Mouse (Mus musculus): Measurements from ENCODE around the gene S100a10.
"Not testable (repeated sequence)": the region's sequence is repeated elsewhere in the genome, so short reads cannot be mapped to it uniquely, and the experiment has no call there.

The S100a10 gene

DNA sequence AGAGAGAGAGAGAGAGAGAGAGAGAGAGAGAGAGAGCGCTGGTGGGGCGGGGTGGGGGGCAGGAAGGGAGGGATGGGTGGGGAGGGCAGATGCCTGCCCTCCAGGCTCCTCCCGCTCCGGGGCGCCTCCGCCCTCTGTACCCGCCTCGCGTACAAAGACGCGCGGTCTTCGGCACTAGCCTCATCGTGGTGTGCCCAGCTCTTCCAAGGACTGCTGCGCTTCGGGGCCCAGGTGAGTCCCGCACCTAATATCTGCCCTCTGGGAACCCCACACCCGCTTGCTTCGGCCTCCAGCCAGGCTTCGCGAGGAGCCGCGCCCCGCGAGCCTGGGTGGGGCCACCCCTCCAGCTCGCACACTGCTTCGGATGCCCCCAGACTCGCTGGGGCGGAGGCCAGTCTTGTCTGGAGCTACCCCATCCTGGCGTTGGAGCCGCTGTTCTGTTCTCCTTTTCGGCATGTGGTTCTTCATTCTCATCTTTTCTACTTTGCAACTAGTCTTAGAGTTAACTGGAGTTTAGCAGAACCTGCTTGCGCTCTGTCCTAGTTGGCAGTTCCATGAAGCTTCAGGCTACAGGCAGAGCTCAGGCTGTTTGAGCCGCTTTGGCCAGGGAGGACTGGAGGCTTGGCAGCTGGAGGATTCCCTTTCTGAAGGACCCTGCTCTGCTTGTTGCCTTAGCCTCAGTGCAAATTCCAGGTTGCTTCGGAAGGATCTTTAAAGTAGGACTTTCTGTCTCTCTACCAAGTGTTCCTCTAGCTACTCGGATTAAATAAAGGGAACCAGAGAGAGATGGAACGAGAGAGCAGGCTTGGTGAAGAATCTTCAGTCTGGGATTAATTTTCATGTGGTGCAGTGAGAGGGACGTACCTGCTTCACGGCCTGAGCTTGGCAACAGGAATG is at the start of gene S100a10:
TSS of gene S100a10 (plus strand) at position 100 of the 897 bp plus-strand sequence.
- peak; percentile 48 for DNase-seq (ENCODE audit: low read depth, low spot score)

DNA sequence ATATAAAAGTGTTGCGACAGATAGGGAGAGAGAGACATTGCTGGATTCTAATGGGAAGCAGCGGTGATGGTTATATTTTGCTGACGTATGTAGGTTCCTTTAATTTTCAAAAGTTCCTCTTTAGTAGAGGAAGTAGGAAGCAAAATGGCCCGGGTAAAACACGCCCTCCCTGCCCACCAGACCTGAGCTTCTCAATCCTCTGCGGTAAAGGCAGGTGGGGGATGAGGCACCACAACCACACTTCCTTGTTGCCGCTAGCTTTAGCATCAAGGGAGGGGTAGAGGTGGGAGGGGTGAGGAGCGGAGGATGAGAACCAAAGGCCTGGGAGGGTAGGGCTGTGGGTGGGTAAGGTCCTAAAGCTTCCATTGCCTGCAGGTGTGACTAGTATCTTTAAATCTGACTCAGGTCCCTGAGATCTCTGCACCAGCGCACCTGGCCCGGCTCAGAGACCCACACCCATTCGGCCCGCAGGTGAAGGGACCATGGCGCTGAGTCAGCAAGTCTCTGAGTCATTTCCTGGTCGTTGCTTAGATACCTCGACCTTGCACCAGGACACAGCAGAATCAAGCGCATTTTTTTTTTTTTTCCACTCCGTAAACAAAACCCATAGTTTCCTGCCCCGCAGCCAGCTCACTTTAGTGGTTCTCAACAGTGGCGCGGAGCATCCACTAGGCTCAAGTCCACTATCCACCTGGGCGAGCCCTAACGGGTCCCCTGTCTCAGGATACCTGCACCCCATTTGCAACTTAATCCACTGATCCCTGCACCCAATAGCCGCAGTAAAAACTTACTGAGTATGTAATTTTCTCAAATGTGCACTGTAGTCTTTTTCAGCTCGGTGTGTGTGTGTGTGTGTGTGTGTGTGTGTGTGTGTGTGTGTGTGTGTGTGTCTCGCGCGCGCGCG is 48.7 kb upstream of the S100a10 start:
- no peak for DNase-seq (ENCODE audit: low read depth, low spot score)

DNA sequence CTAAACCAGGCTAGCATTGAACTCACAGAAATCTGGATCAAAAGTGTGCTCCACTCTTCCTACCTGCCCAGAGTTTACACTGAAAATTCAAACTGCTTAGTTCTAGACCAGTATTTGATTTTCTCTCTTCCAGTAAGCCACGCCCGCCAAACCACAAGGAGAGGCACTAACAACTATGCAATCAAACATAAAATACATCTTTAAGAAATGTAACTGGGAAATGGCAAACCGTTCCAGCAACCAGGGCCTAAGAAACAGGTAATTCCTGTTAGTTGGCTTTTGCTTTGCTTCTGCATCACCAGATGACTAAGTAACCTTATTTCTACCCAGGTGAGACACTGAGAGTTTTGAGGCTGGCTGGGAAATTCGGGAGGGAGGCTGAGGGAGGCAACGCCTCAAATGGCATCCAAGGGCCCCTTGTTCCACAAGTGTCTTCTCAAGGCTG is 48.0 kb upstream of the S100a10 start:
- no peak for DNase-seq (ENCODE audit: low read depth, low spot score)

DNA sequence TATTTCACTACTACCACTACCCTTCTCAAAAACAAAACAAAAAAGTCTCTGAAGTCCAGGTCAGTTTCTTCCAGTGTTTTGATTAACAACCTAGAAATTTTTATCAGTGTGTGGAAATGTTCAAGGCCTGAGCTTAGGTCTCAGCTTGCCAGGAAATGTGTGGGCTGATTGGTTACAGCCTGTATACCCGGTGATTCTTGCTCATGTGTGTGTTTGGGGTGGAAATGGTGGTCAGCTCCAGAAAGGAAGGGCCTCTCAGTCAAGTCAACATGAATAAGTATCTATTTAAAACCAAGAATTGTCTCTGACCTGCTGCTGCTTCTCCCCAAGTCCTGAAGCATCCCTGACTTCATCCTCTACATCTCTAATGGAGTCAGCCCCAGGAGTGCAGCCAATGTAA is 45.6 kb upstream of the S100a10 start:
- DNase-seq (ENCODE audit: low read depth, low spot score): no peak

DNA sequence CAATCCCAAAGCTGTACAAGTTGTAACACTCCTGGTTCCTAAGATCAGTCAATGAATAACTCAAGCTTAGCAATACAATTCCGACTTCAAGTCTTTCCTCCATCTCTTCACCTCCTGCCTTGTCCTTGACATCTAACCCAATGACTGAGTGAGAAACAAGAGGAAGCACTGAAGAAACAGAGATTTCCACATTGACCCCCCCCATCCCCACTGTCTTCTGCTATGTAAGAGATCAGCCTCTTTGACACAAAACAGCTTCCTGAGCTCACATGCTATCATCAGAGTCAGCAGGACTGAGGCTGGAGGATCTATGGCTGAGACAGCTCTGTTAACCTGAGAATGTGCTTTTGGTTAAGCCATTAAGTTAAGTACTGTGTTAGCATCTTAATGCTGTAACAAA is 43.8 kb upstream of the S100a10 start:
- DNase-seq (ENCODE audit: low read depth, low spot score): no peak

DNA sequence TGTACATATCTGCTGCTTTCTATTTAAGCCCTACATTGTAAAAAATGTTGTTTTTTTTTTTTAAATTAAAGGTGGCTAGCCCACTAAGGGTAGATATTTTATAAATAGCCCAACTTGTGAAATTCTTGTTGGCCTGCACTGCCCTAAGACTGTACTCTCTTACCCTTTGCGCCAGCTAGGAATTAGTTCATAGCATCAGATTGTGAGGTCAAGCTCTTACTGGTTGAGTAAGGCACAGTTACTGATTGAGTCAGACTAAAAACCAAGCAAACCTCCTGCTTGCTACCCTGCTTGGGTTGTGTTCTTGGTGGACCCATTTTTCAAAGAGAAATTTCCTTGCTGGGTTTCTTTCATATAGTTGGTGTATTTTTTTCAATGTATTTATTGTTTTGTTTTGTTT is 43.1 kb upstream of the S100a10 start:
- no peak for DNase-seq (ENCODE audit: low read depth, low spot score)

DNA sequence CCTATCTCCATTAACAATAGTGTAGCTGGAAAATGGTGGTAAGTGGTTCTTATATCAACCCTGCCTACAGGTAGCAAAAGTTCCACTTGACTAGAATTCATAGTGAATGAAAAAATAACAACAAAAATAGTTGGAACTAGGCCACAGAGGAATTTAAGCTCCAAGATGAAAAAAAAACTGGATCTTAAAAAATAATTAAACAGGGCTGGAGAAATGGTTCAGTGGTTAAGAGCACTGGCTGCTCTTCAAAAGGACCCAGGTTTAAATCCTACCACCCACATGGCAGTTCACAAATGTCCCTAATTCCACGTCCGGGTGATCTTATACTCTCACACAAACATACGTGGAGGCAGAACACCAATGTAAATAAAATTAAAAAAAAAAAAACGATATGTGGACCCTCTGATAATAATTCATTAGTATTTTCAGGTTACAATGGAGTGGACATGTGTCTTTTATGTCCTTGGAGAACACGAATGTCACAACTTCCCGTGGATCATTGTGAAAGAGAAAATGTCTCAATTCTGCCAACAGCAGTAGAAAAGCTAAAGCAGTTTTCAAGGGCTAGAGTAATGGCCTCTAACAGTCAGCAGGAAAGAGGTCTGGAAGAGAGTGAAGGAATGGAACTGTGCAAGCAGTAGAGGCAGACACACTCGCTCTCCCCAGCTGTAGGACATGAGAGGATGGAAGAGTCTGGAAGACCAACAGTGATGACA is 42.3 kb upstream of the S100a10 start:
- no peak for DNase-seq (ENCODE audit: low read depth, low spot score)

DNA sequence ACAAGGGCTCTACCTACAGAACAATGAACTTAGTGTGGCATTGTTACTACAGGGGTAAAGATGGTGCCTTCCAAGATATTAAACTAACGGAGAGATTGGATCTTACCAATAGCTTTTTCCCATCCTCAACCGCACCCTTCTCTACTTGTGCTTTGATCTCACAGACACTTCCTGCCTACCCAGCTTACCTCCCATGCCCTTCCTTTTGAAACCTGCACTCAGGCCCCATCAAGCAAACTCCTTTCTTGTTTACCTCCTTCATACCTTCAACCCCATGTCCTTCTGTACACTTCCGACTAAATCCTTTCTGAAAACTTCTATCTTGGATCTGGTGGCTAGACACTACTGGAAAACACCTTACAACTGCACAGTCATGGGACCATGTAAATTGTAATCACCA is 40.3 kb upstream of the S100a10 start:
- DNase-seq (ENCODE audit: low read depth, low spot score): no peak

DNA sequence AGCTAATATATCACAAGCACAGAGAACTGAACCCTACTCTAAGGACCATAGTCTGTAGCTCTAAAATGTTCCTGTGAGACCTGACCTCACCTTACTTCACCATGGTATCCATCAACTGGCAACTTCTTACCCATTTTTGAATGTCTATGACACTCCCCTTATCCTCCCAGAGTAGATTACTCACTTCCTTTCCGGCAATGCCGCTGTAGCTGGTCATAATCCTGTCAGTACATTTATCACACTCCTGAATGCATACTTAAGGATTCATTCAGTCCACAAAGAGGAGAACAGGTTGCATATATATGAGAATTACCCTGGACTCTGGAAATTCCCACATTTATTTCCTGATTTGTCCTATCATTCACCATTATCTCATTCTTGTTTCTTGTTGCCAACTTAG is 37.5 kb upstream of the S100a10 start:
- no peak for DNase-seq (ENCODE audit: low read depth, low spot score)

DNA sequence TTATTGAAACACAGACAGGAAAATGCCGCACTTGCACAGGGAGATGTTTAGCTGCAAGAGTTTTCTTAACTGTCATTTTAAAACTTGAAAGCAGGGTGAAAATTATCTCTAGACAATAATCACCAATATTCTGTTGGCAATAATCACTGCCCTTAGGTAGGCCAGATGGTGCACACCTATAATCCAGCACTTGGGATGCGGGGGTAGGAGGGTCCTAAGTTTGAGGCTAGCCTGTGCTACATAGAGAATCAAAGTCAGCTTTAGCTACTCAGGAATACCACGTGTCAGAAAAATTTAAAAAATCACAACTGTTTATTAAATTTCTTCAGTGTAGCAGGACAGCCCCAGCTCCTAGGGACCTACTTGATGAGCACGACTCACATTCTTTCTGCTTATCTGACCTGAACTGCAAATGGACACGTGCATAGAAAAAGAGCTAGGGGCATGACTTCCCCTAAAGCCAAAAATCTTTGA is 35.0 kb upstream of the S100a10 start:
- no peak for DNase-seq (ENCODE audit: low read depth, low spot score)

DNA sequence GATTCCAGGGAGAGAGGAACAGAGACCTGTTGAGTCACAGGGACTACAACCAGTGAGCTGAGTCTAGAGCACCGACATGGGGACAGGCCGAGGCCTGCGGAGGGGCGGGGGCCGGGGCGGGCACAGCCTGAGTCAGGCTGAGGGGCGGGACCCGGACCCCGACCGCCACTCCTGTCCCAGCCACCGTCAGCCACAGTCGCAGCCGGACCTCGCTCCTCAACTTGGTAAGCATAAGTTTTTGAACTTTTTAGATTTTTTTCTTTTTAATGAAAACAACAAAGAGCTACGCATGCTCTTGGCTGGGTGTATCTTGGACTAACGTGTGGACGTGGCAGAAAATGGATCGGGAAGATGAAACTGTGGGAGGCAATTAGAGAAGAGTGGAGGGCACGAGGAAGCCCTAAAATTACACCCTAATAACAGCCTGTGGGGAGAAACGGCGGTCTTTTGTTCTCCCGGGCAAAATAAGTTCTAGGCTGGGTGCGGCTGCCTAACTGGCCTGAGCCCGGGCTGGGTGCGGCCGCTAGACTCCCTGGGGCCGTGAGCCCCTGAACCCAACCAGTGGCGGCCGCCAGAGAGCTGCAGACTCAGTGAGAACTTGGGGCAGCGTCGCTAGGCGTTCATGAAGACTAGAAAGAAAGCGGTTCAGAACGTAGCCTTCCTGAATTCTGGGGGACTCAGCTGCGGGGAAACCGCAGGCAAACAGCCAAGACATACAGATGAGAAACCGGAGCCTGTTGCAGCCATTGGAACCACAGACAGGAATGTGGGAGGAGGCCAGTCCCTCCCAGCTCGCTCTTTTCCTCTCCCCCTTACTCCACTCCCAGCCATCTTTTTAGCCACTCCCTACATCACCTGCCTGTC is 34.3 kb upstream of the S100a10 start, which contains the start of gene S100a11:
TSS of gene S100a11 (plus strand) at position 159 of the 864 bp plus-strand sequence.
- peak; percentile 66 for DNase-seq (ENCODE audit: low read depth, low spot score)

DNA sequence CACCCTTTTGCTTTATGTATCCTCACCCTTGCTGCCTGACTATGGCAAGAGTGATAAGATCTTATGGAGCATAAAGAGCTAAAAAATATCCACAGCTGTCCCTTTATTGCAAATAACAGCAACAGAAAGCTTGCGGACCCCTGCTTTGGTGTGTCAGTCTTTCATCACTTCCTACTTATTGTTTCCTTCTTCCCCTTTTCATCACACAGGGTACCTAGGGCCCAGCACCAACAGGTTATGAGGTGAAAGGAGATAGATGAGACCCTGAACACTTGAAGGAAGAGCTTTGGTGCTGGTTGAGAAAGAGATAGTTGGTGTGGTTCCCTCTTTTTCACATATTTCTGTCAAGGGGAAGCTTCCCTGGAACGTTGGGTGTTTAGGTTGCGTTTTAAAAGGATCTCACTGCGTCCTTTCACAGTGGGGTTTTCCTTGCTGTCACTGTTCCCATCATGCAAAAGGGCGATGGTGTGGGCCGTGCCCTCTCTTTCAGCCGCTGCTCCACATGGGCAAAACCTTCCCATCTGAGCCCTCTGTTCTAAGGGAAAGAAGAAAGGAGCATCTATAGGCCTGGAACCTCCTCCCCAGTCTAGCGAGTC is 33.3 kb upstream of the S100a10 start:
- DNase-seq (ENCODE audit: low read depth, low spot score): no peak

DNA sequence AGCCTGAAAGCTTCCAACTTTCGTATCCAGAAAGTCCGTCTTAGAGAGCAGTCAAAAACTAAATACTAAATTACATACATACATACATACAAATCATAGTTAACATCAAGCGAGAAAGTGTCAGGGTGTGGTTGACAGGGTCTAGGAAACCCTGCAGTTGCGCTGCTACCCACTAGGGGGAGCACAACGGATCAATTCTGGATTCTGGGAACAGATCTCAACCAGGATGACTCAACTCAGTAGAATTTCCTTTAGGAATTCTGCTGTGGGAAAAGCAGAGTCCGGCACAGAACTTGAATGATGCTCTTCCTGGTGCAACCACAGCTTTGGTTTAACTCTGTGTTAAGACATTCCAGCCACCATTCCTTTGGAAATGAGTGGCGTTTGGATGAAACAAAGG is 32.3 kb upstream of the S100a10 start:
- peak; percentile 76 for DNase-seq (ENCODE audit: low read depth, low spot score)

DNA sequence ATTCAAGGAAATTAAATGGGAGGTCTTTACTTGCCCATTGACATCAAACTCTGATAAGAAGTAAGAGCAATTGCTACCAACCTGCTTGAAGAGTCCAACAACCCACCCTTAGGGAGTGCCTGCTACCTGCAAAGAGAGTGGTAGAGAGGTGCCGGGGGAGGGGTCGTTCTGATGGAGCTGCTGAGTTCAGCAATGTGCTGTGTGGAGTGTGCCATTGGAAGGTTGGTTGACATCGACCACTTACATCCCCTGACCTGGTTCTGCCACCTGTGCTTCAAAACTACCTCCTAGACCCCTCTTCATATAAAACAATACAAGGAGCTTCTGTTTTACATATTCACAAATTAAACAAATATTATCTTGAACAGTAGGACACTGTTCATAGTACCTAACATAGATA is 27.6 kb upstream of the S100a10 start:
- DNase-seq (ENCODE audit: low read depth, low spot score): no peak

DNA sequence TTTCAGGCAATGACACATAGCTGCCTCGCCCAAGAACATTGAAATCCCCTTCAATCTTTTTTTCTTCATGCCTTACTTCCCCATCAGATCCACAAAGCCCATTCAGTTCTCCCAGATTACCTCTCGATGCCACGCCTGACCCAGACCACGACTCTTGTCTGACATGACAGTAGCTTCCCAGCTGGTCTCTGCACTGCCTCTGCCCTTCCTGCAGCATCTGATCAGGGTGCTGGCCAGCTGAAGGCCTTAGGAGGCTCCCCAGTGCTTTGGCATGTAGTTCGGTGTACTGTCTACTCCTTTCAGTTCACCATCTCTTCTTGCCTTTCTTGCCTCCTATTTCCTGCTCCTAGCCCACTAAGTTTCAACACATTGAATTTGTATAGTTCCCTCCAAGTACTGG is 26.1 kb upstream of the S100a10 start:
- no peak for DNase-seq (ENCODE audit: low read depth, low spot score)

DNA sequence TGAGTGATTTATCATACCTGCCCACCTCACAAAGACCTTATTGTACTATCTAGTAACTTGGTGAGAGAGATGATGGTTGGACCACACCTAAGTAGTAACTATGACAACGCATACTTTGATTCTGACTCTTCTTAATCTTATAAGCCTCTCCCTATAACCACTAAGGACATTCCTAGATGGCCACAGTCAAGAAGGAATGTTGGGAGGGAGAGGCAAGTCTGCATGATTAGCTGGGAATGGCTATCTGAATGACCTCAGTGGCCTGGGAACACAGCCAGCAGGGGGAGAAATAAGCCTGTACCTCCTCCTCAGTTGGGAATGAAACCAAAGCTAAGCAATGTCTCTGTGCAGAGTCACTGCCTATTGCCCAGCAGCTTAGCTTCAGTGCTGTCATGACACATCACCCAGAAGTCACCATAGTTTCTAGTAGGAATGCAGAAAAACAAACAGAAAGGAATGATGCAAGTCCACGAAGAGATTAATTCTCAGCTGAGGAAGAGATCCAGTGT is 17.8 kb upstream of the S100a10 start:
- DNase-seq (ENCODE audit: low read depth, low spot score): no peak

DNA sequence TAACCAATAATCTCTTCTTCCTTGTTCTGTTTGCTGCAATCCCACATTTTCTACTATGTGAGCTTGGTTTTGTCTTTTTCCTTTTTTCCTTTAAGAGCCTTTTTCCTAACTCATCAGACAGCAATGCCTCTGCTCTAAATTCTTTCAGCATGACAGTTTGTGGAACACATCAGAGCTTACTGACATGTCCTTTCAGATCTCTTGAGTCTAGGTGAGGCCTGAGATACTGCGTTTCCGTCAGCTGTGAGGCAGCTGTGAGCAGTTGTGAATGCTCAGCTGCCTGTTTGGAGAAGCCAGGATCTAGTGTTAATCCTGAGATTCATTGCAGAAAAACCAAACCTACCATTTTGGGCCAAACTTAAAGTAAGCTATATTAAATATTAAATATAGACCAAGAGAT is 16.4 kb upstream of the S100a10 start:
- DNase-seq (ENCODE audit: low read depth, low spot score): no peak

DNA sequence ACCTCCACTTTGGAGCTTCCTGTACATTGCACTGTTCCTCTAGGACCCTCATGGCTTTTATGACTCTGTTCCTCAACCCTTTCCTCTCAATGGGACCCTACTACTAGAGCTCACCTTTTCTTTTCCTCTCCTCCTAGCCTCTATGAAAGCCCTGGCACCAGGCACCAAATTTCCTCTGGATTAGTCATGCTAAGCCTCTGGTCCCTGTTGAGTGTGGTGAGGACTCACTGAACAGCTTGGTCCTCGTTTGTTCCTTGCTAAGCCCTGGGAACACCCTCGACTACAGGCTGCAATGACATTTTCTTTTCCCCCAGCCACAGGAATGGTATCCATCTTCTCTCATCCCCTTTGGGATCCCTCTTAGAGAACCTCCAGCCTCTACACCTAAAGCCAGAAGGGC is 13.4 kb upstream of the S100a10 start:
- DNase-seq (ENCODE audit: low read depth, low spot score): no peak

DNA sequence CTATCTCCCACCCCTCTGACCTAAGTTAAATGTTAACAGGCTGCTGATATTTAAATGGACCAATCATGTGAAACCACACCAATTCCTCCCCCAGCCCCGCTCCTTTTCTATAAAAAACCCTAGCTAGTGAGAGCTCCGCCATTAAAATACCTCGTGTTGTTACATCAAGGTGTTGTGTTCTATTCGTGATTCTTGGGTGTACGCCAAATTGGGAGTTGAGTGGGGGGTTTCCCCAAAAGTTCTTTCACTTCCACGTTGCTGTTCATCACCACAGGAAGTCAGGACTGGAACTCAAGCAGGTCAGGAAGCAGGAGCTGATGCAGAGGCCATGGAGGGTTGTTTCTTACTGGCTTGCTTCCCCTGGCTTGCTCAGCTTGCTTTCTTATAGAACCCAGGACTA is 10.7 kb upstream of the S100a10 start:
- DNase-seq (ENCODE audit: low read depth, low spot score): not testable (repeated sequence)

DNA sequence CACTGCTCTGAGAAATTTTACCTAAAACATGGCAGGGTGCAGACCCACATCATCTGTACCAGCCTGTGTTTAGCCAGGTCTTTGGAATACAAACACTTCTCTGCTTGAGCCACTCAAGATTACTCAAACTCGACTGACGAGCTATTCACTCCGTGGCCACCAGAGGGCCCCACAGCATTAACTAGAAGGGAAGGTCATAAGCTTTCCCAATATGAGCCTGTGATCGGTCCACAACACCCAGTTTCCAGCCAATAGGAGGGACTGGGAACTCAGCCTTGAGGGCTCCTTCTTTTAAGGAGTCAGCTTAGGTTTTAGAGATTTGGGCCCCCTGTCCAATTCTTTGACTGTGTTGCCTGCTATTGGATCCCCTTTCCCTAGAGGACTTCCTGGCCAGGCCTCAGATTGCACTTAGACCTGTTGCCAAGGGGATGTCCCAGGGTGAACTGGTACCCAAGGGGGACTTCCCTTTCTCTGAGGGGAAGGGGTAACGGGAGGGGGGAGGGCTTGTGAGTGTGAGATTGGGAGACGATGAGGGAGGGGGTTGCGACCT is 7.7 kb upstream of the S100a10 start:
- peak; percentile 81 for DNase-seq (ENCODE audit: low read depth, low spot score)

Data from mesoderm, embryonic 11.5 days (tissue).